Mouse (Mus musculus) myocyte (in vitro differentiated cells): ENCODE measurements around the gene Grin2c. TPM values are rescaled to one million over a fixed set of nuclear protein-coding genes. Genes with fewer than 3 reads are reported as not detected.

Experiments used
- H3K27me3 ChIP-seq: one replicate; pipeline ENCODE4 v1.6.1; 2011; ENCODE audit not compliant: control insufficient read depth, insufficient read depth, insufficient read length
- H3K36me3 ChIP-seq: one replicate; pipeline ENCODE4 v1.6.1; 2011; ENCODE audit not compliant: control insufficient read depth, insufficient read depth
- H3K4me2 ChIP-seq: one replicate; pipeline ENCODE4 v1.6.1; 2011; ENCODE audit warnings: low read depth, control low read depth
- H3K4me3 ChIP-seq: one replicate; pipeline ENCODE4 v1.5.1; 2011; ENCODE audit warnings: mild to moderate bottlenecking, control low read depth, moderate library complexity
- H3K79me2 ChIP-seq: one replicate; pipeline ENCODE4 v1.6.1; 2011; ENCODE audit not compliant: control insufficient read depth, insufficient read depth
- H3ac ChIP-seq: one replicate; pipeline ENCODE4 v1.6.1; 2011; ENCODE audit not compliant: control insufficient read depth, insufficient read length
- CEBPB ChIP-seq: IDR thresholded peaks from 2 replicates; pipeline ENCODE4 v1.6.1; 2011; ENCODE audit warnings: mild to moderate bottlenecking, moderate library complexity; ENCODE audit not compliant: poor library complexity, insufficient read depth, severe bottlenecking
- E2F4 ChIP-seq: IDR thresholded peaks from one replicate; pipeline ENCODE4 v1.6.1; 2011; ENCODE audit warnings: mild to moderate bottlenecking, control low read depth, moderate library complexity; ENCODE audit not compliant: insufficient read depth
- MAX ChIP-seq: IDR thresholded peaks from one replicate; pipeline ENCODE4 v1.6.1; 2011; ENCODE audit warnings: low read depth, mild to moderate bottlenecking, control low read depth
- MYOD1 ChIP-seq, 3 experiments: IDR thresholded peaks; one replicate each; pipeline ENCODE4 v1.6.1; 2011; ENCODE audit warnings: control low read depth in 2 of 3, low read depth in 2 of 3, mild to moderate bottlenecking in 2 of 3, moderate library complexity in 1 of 3; ENCODE audit not compliant: insufficient read length in 2 of 3, control insufficient read depth in 1 of 3
- MYOG ChIP-seq, 3 experiments: IDR thresholded peaks; one replicate each; pipeline ENCODE4 v1.6.1; 2011; ENCODE audit warnings: control low read depth in 2 of 3, low read depth in 2 of 3, mild to moderate bottlenecking in 2 of 3; ENCODE audit not compliant: insufficient read length in 2 of 3, control insufficient read depth in 1 of 3, insufficient read depth in 1 of 3
- POLR2A ChIP-seq: IDR thresholded peaks from one replicate; pipeline ENCODE4 v1.6.1; 2011; ENCODE audit warnings: low read depth, mild to moderate bottlenecking, control low read depth, moderate library complexity; ENCODE audit not compliant: insufficient read length
- POLR2AphosphoS2 ChIP-seq: IDR thresholded peaks from one replicate; pipeline ENCODE4 v1.6.1; 2011; ENCODE audit warnings: low read depth, control low read depth; ENCODE audit not compliant: insufficient read length
- REST ChIP-seq: IDR thresholded peaks from one replicate; pipeline ENCODE4 v1.6.1; 2011; ENCODE audit warnings: mild to moderate bottlenecking, control low read depth, moderate library complexity; ENCODE audit not compliant: insufficient read depth, insufficient read length
- SRF ChIP-seq: IDR thresholded peaks from one replicate; pipeline ENCODE4 v1.6.1; 2011; ENCODE audit warnings: low read depth; ENCODE audit not compliant: control insufficient read depth, insufficient read length
- TCF12 ChIP-seq: IDR thresholded peaks from one replicate; pipeline ENCODE4 v1.6.1; 2011; ENCODE audit warnings: mild to moderate bottlenecking, control low read depth; ENCODE audit not compliant: poor library complexity, insufficient read depth, severe bottlenecking
- TCF3 ChIP-seq: IDR thresholded peaks from one replicate; pipeline ENCODE4 v1.6.1; 2011; ENCODE audit warnings: low read depth, control low read depth; ENCODE audit not compliant: insufficient read length
- USF1 ChIP-seq: IDR thresholded peaks from one replicate; pipeline ENCODE4 v1.6.1; 2011; ENCODE audit warnings: low read depth, mild to moderate bottlenecking, control low read depth, moderate library complexity
- polyA plus RNA-seq: library from polyadenylated mRNA; unstranded; fragments of >200 nt; fragmentation: generic; extraction: Trizol; gene quantifications from one replicate; pipeline ENCODE4 v1.2.1, GENCODE M21; 2012; ENCODE audit warnings: missing spikeins

Gene Grin2c
- polyA plus RNA-seq, 1 experiment: not detected

- H3ac ChIP-seq: no peak overlapping the region
- TF ChIP-seq TCF3 (no peak), CEBPB (no peak), SRF (no peak), USF1 (no peak), MYOG (IDR thresholded peaks at IDR 0.05; ENCODE audit: control insufficient read depth in 1 of 3, insufficient read depth in 1 of 3, insufficient read length in 2 of 3, low read depth in 2 of 3) (no peak), E2F4 (no peak), POLR2AphosphoS2 (no peak), POLR2A (no peak), TCF12 (no peak), REST (no peak), MAX (no peak), MYOD1 (IDR thresholded peaks at IDR 0.05; ENCODE audit: control insufficient read depth in 1 of 3, insufficient read length in 2 of 3, low read depth in 2 of 3) (no peak)
- H3K27me3 ChIP-seq: no peaks in the 10 kb centered on the region
- H3K36me3 ChIP-seq: no peaks in the 10 kb centered on the region
- no peak overlapping the region for H3K4me3 ChIP-seq
- no peak overlapping the region for H3K4me2 ChIP-seq
- no peaks in the 10 kb centered on the region for H3K79me2 ChIP-seq
These were observed 40.1 kb downstream of the Grin2c start for GRCm38 (mm10) chr11:115226811-115227491.

GRCm38 (mm10) chr11:115225301-115225700 is 41.7 kb downstream of the Grin2c start:
- H3K36me3 ChIP-seq: no peaks in the 10 kb centered on the region
- H3K27me3 ChIP-seq: no peaks in the 10 kb centered on the region
- no peak overlapping the region for H3K4me2 ChIP-seq
- H3K4me3 ChIP-seq: no peak overlapping the region
- H3K79me2 ChIP-seq: no peaks in the 10 kb centered on the region
- TF ChIP-seq MYOG (IDR thresholded peaks at IDR 0.05; ENCODE audit: control insufficient read depth in 1 of 3, insufficient read depth in 1 of 3, insufficient read length in 2 of 3, low read depth in 2 of 3): no peak
- no peak for TF ChIP-seq TCF3
- no peak for TF ChIP-seq MAX
- TF ChIP-seq REST: no peak
- no peak for TF ChIP-seq MYOD1 (IDR thresholded peaks at IDR 0.05; ENCODE audit: control insufficient read depth in 1 of 3, insufficient read length in 2 of 3, low read depth in 2 of 3)
- no peak for TF ChIP-seq POLR2A
- TF ChIP-seq SRF: no peak
- TF ChIP-seq TCF12: no peak
- TF ChIP-seq POLR2AphosphoS2: no peak
- TF ChIP-seq E2F4: no peak
- H3ac ChIP-seq: no peak overlapping the region

GRCm38 (mm10) chr11:115224889-115225288 is 42.2 kb downstream of the Grin2c start:
- Histone ChIP-seq H3K79me2 (no peaks in the 10 kb centered on the region), H3ac (no peak overlapping the region), H3K4me2 (no peak overlapping the region), H3K27me3 (no peaks in the 10 kb centered on the region), H3K36me3 (no peaks in the 10 kb centered on the region), H3K4me3 (no peak overlapping the region)
- TF ChIP-seq E2F4: no peak
- TF ChIP-seq POLR2AphosphoS2: no peak
- TF ChIP-seq MYOD1 (IDR thresholded peaks at IDR 0.05; ENCODE audit: control insufficient read depth in 1 of 3, insufficient read length in 2 of 3, low read depth in 2 of 3): no peak
- no peak for TF ChIP-seq MYOG (IDR thresholded peaks at IDR 0.05; ENCODE audit: control insufficient read depth in 1 of 3, insufficient read depth in 1 of 3, insufficient read length in 2 of 3, low read depth in 2 of 3)
- TF ChIP-seq REST: no peak
- TF ChIP-seq CEBPB: no peak
- TF ChIP-seq MAX: no peak
- no peak for TF ChIP-seq POLR2A
- TF ChIP-seq TCF3: no peak
- TF ChIP-seq SRF: no peak

GRCm38 (mm10) chr11:115223877-115224276 is 43.2 kb downstream of the Grin2c start:
- Histone ChIP-seq H3ac (no peak overlapping the region), H3K4me2 (no peak overlapping the region), H3K36me3 (no peaks in the 10 kb centered on the region), H3K79me2 (no peaks in the 10 kb centered on the region), H3K4me3 (no peak overlapping the region), H3K27me3 (no peaks in the 10 kb centered on the region)
- TF ChIP-seq TCF3: no peak

- Histone ChIP-seq H3K27me3 (no peaks in the 10 kb centered on the region), H3ac (no peak overlapping the region), H3K36me3 (no peaks in the 10 kb centered on the region), H3K4me2 (no peak overlapping the region), H3K4me3 (no peak overlapping the region), H3K79me2 (no peaks in the 10 kb centered on the region)
- TF ChIP-seq POLR2A (no peak), MYOD1 (IDR thresholded peaks at IDR 0.05; ENCODE audit: control insufficient read depth in 1 of 3, insufficient read length in 2 of 3, low read depth in 2 of 3) (no peak), REST (no peak), CEBPB (no peak), TCF3 (no peak), USF1 (no peak), POLR2AphosphoS2 (no peak), MAX (no peak), MYOG (IDR thresholded peaks at IDR 0.05; ENCODE audit: control insufficient read depth in 1 of 3, insufficient read depth in 1 of 3, insufficient read length in 2 of 3, low read depth in 2 of 3) (no peak), SRF (no peak), E2F4 (no peak)
These were observed 43.6 kb downstream of the Grin2c start for GRCm38 (mm10) chr11:115223451-115223850.
